Mouse (Mus musculus) liver, adult 2 months (tissue): ENCODE measurements around the gene Dtx2.

Experiments used
- CTCF ChIP-seq: fragments of 200-500 bp; IDR thresholded peaks from 2 replicates; pipeline ENCODE4 v1.5.1; 2011; ENCODE audit warnings: low read depth, low read length, control low read depth
- POLR2A ChIP-seq: fragments of 200-500 bp; IDR thresholded peaks from 2 replicates; pipeline ENCODE4 v1.6.1; 2011; ENCODE audit warnings: low read length, control low read depth; ENCODE audit not compliant: insufficient read depth; ENCODE audit errors: extremely low read depth

DNA sequence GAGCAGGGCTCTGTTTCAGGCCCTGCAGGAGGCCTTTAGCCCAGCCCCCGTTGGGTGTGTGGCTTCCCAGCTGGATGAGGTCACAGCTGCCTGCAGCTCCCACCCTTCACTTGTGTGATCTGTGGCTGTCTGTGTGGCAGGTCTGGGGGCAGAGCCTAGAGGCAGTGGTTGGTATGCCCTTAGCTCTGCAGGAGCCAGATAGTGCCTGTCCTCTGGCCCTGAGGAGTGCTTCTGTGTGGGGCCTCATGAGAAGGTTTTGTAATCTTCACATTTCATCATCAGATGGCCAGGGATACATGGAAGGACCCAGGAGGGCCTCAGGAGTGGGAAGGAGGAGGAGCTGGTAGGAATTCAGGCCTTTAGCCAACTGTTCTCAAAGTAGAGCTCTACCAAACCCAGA lies 25.3 kb downstream of the Dtx2 start:
- TF ChIP-seq POLR2A (no peak), CTCF (no peak)
